In the genomic region with DNA sequence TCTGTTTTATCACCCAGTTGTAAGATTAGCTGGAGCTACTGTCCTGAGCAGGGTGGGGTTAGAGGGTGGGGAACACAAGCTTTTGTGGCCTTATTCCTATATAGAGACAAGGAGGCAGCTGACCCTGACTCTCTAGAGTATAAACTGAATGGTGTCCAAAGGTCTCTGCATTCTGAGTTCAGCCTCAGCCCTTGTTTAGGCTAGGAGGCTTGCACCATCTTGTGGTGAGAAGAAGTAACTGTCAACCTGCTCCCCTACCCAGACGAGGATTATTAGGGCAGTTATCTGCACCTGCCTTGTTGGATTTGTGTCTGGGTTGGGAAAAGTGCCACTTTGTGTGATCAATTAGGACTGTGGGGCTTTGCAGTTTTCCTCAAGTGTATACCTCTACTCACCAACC, we compare ENCODE assay signal across 8 mouse cellular contexts. TPM values are rescaled to one million over a fixed set of nuclear protein-coding genes. Genes with fewer than 3 reads are reported as not detected.
A peak's percentile ranks its signal among the peaks of the same experiment; 100 is the strongest.
DNase-seq lines count a peak whose midpoint lies in the region; ATAC-seq and TF ChIP-seq lines count a peak whose summit lies in the region.

No protein-coding gene starts in this region.

- no peak overlapping the region for H3K4me3 ChIP-seq in heart, embryonic 11.5 days (ENCODE audit: low read depth, low read length)
- no peak overlapping the region for H3K4me3 ChIP-seq in cerebellum, adult 2 months (replicated peaks; ENCODE audit: insufficient read depth, low read depth, low read length)
- no peak overlapping the region for H3K4me3 ChIP-seq in liver, embryonic 14.5 days (ENCODE audit: insufficient read depth in 1 of 2, low read depth in 2 of 2, low read length in 2 of 2)

- H3K9ac ChIP-seq in heart, embryonic 11.5 days (ENCODE audit: low read depth, low read length), result no peak overlapping the region
- H3K9ac ChIP-seq in liver, embryonic 14.5 days (replicated peaks), result no peak overlapping the region

- no peak for TF ChIP-seq EP300 in liver, embryonic 14.5 days (IDR thresholded peaks at IDR 0.05; ENCODE audit: low read depth)

- H3K36me3 ChIP-seq in heart, embryonic 11.5 days (ENCODE audit: control insufficient read depth, insufficient read depth, low read length), result peaks cover 35% of the 10 kb centered on the region
- no peaks in the 10 kb centered on the region; the same call in 1 of the 2 replicates for H3K36me3 ChIP-seq in liver, embryonic 14.5 days (replicated peaks; ENCODE audit: control insufficient read depth, insufficient read depth, low read depth)

- H3K27me3 ChIP-seq in heart, embryonic 11.5 days (ENCODE audit: control insufficient read depth, insufficient read depth, low read length), result peaks cover 18% of the 10 kb centered on the region
- H3K27me3 ChIP-seq in cerebellum, adult 2 months (ENCODE audit: control insufficient read depth, insufficient read depth, low read length), result no peaks in the 10 kb centered on the region
- peaks cover 25% of the 10 kb centered on the region for H3K27me3 ChIP-seq in liver, embryonic 14.5 days (ENCODE audit: control insufficient read depth, insufficient read depth, low read length)

- TF ChIP-seq POLR2A in cerebellum, adult 2 months (IDR thresholded peaks at IDR 0.05; ENCODE audit: borderline replicate concordance, insufficient read depth, low read length), result no peak

- 35% methylated on average over 1 of the region's 1 CpGs for WGBS in heart, embryonic 11.5 days (ENCODE audit: insufficient replicate concordance)
- WGBS in cerebellum, adult 2 months, result 6% methylated on average over 1 of the region's 1 CpGs
- 17% methylated on average over 1 of the region's 1 CpGs for WGBS in liver, embryonic 14.5 days (ENCODE audit: insufficient replicate concordance)

- peak; percentile 82 for TF ChIP-seq CTCF in cerebellum, adult 2 months (IDR thresholded peaks at IDR 0.05; ENCODE audit: borderline replicate concordance, insufficient read depth, low read depth, low read length)
- peak; percentile 82 for TF ChIP-seq CTCF in liver, embryonic 14.5 days (IDR thresholded peaks at IDR 0.05; ENCODE audit: low read depth)

- no peaks in the 10 kb centered on the region for H3K9me3 ChIP-seq in heart, embryonic 11.5 days (replicated peaks; ENCODE audit: control insufficient read depth, low read length)
- H3K9me3 ChIP-seq in liver, embryonic 14.5 days (ENCODE audit: control insufficient read depth, low read length), result no peaks in the 10 kb centered on the region

- no peak overlapping the region for H3K27ac ChIP-seq in heart, embryonic 11.5 days (ENCODE audit: low read depth, low read length)
- no peak overlapping the region for H3K27ac ChIP-seq in cerebellum, adult 2 months (ENCODE audit: insufficient read depth, low read length)
- H3K27ac ChIP-seq in liver, embryonic 14.5 days, result no peak overlapping the region

- no peak overlapping the region for H3K4me2 ChIP-seq in heart, embryonic 11.5 days
- no peak overlapping the region for H3K4me2 ChIP-seq in liver, embryonic 14.5 days (ENCODE audit: low read depth)

- H3K4me1 ChIP-seq in heart, embryonic 11.5 days (ENCODE audit: control insufficient read depth, insufficient read depth, low read length), result peaks cover 8% of the 10 kb centered on the region; the same call in 1 of the 2 replicates
- H3K4me1 ChIP-seq in cerebellum, adult 2 months (ENCODE audit: control insufficient read depth, insufficient read depth, low read length), result peaks cover 14% of the 10 kb centered on the region
- 0 out of 4 replicates have a peak, but pooled peaks cover 0 to 3% of the 10 kb centered on the region in 2 experiments for H3K4me1 ChIP-seq in liver, embryonic 14.5 days (replicated peaks; ENCODE audit: control insufficient read depth in 2 of 2, insufficient read depth in 2 of 2, low read length in 1 of 2)

- no peak for ATAC-seq in heart, embryonic 11.5 days (replicated peaks; ENCODE audit: insufficient number of reproducible peaks, low FRiP score, low TSS enrichment)
- no peak for ATAC-seq in liver, embryonic 14.5 days (ENCODE audit: insufficient read depth)

- peak; percentile 94 for DNase-seq in heart, adult 11 months
- DNase-seq in CD4-positive, CD25-positive, alpha-beta regulatory T cell, adult 2 months (ENCODE audit: low read depth, low spot score), result peak; percentile 69
- DNase-seq in cerebellum, adult 2 months, result peak; percentile 58 to 63
- DNase-seq in liver, embryonic 14.5 days (ENCODE audit: low read depth in 3 of 3, low spot score in 3 of 3), result peak in 1 of 3 experiments; percentile 20
- no peak for DNase-seq in ovary, postnatal 10 days (ENCODE audit: low spot score)
- DNase-seq in gastrocnemius, postnatal 25 days, result no peak
- DNase-seq in frontal cortex, postnatal 25 days (ENCODE audit: low spot score in 2 of 2), result no peak

RNA-seq across cellular contexts. Expression of a gene that starts 1.6 kb away (rescaled TPM):
- 0.14 and 0.31 TPM in 2 replicates for polyA plus RNA-seq in heart, embryonic 11.5 days (2014; fragmentation: Nextera tagmentation; extraction: Ambion mirVana)
- polyA plus RNA-seq in cerebellum, adult 2 months (2012; rRNA removed), result 2.6 and 3.0 TPM in 2 replicates
- polyA plus RNA-seq in liver, embryonic 14.5 days (2012; rRNA removed), result 0.06 and 0.12 TPM in 2 replicates
- polyA plus RNA-seq in liver, embryonic 14.5 days (2014; fragmentation: Nextera tagmentation; extraction: Ambion mirVana), result not detected in 2 replicates
- total RNA-seq in gastrocnemius, postnatal 25 days (2021), result under 1 TPM in 1 of 2 experiments, not detected in 1; 0.27 TPM

RNA-seq across cellular contexts. Expression of a gene that starts 22.1 kb away (rescaled TPM):
- 1,555 and 1,889 TPM in 2 replicates for polyA plus RNA-seq in heart, embryonic 11.5 days (2014; fragmentation: Nextera tagmentation; extraction: Ambion mirVana)
- polyA plus RNA-seq in cerebellum, adult 2 months (2012; rRNA removed), result 2,306 and 2,370 TPM in 2 replicates
- polyA plus RNA-seq in liver, embryonic 14.5 days (2012; rRNA removed), result 87.9 and 108 TPM in 2 replicates
- 119 and 131 TPM in 2 replicates for polyA plus RNA-seq in liver, embryonic 14.5 days (2014; fragmentation: Nextera tagmentation; extraction: Ambion mirVana)
- total RNA-seq in gastrocnemius, postnatal 25 days (2021), result 1,000 to 10,000 TPM; 2,850 to 2,853 TPM

Comparison
In these comparisons a context has a peak if more than half of its experiments do, and no peak if none do; other contexts are left out.
1. DNase-seq: peak in heart, adult 11 months (single experiment), CD4-positive, CD25-positive, alpha-beta regulatory T cell, adult 2 months (single experiment) and cerebellum, adult 2 months (2 of 2); none in ovary, postnatal 10 days (single experiment), gastrocnemius, postnatal 25 days (single experiment) and frontal cortex, postnatal 25 days (0 of 2).
2. RNA of a gene that starts 22.1 kb away (polyA plus RNA-seq): 2,306 to 2,370 TPM in cerebellum, adult 2 months and 1,555 to 1,889 TPM in heart, embryonic 11.5 days; 87.9 to 131 TPM in liver, embryonic 14.5 days; every median in the first group is over 10 times any median in the second.